Mouse (Mus musculus) spleen, adult 2 months (tissue): Measurements from ENCODE around the gene Gpi1. TPM values are rescaled to one million over a fixed set of nuclear protein-coding genes. Genes with fewer than 3 reads are reported as not detected.
"Not testable (repeated sequence)": the region's sequence is repeated elsewhere in the genome, so short reads cannot be mapped to it uniquely, and the experiment has no call there.

ENCODE experiments used
- DNase-seq, 2 experiments: peaks; one replicate each; pipeline versions ENCODE4 v3.0.0 to v3.0.0-alpha.2; 2012 to 2021; ENCODE audit warnings: low spot score in 2 of 2, low read depth in 1 of 2
- H3K27ac ChIP-seq: fragments of 200-500 bp; 2 replicates; pipeline ENCODE4 v1.5.1; 2012; ENCODE audit warnings: low read length, inconsistent platforms; ENCODE audit not compliant: insufficient read depth
- H3K27me3 ChIP-seq: fragments of 200-500 bp; 2 replicates; pipeline ENCODE4 v1.6.1; 2012; ENCODE audit warnings: mild to moderate bottlenecking, moderate library complexity, low read length, inconsistent platforms; ENCODE audit not compliant: control insufficient read depth, insufficient read depth
- H3K36me3 ChIP-seq: fragments of 200-500 bp; 2 replicates; pipeline ENCODE4 v1.6.1; 2012; ENCODE audit warnings: mild to moderate bottlenecking, low read length, inconsistent platforms; ENCODE audit not compliant: control insufficient read depth, insufficient read depth
- H3K4me1 ChIP-seq: fragments of 200-500 bp; 2 replicates; pipeline ENCODE4 v1.6.1; 2011; ENCODE audit warnings: inconsistent platforms; ENCODE audit not compliant: control insufficient read depth, insufficient read depth, insufficient read length
- H3K4me3 ChIP-seq: fragments of 200-500 bp; 2 replicates; pipeline ENCODE4 v1.5.1; 2011; ENCODE audit warnings: mild to moderate bottlenecking, inconsistent platforms; ENCODE audit not compliant: insufficient read depth, insufficient read length; ENCODE audit errors: extremely low read depth
- CTCF ChIP-seq: fragments of 200-500 bp; IDR thresholded peaks from 2 replicates; pipeline ENCODE4 v1.5.1; 2011; ENCODE audit warnings: mild to moderate bottlenecking, inconsistent platforms; ENCODE audit not compliant: insufficient read depth, insufficient read length, insufficient replicate concordance; ENCODE audit errors: extremely low read depth
- POLR2A ChIP-seq: fragments of 200-500 bp; IDR thresholded peaks from 2 replicates; pipeline ENCODE4 v1.6.1; 2011; ENCODE audit warnings: low read depth, low read length, inconsistent platforms
- WGBS: fragments of 180-500 bp; shearing (Covaris S2); methylation state at CpG from one replicate; pipeline ENCODE4 v1.1.7; 2018; 5-methylcytosine and 5-hydroxymethylcytosine counted together
- polyA plus RNA-seq: library from polyadenylated mRNA; depleted of rRNA; stranded (reverse); fragments of >200 nt; gene quantifications from 2 replicates; pipeline ENCODE4 v1.2.3, GENCODE M21; 2012

The Gpi1 gene
- polyA plus RNA-seq, 1 experiment, result 116 TPM

- no peak for DNase-seq
- no peak overlapping the region for H3K4me3 ChIP-seq
- no peaks in the 10 kb centered on the region for H3K4me1 ChIP-seq
- H3K27me3 ChIP-seq, result no peaks in the 10 kb centered on the region
- 89% methylated on average over 7 of the region's 7 CpGs for WGBS
- peaks cover 48% of the 10 kb centered on the region for H3K36me3 ChIP-seq
- no peak overlapping the region for H3K27ac ChIP-seq
- TF ChIP-seq POLR2A, result no peak
- TF ChIP-seq CTCF, result no peak
Observed at GRCm38 (mm10) chr7:34213281-34213680, 16.9 kb downstream of the Gpi1 start.

GRCm38 (mm10) chr7:34208027-34208745 lies 21.9 kb downstream of the Gpi1 start:
- no peak for DNase-seq
- 95% methylated on average over 9 of the region's 9 CpGs for WGBS
- Histone ChIP-seq H3K27ac (no peak overlapping the region), H3K4me1 (no peaks in the 10 kb centered on the region), H3K4me3 (no peak overlapping the region), H3K27me3 (no peaks in the 10 kb centered on the region), H3K36me3 (peaks cover 62% of the 10 kb centered on the region)
- TF ChIP-seq CTCF, result no peak
- TF ChIP-seq POLR2A, result no peak

- WGBS, result 91% methylated on average over 6 of the region's 6 CpGs
- no peaks in the 10 kb centered on the region for H3K4me1 ChIP-seq
- no peak for DNase-seq
- no peak overlapping the region for H3K4me3 ChIP-seq
- no peaks in the 10 kb centered on the region for H3K27me3 ChIP-seq
- no peak for TF ChIP-seq CTCF
- TF ChIP-seq POLR2A, result no peak
- H3K36me3 ChIP-seq, result peaks cover 64% of the 10 kb centered on the region
- no peak overlapping the region for H3K27ac ChIP-seq
Observed at GRCm38 (mm10) chr7:34206331-34206730, 23.8 kb downstream of the Gpi1 start.

DNA sequence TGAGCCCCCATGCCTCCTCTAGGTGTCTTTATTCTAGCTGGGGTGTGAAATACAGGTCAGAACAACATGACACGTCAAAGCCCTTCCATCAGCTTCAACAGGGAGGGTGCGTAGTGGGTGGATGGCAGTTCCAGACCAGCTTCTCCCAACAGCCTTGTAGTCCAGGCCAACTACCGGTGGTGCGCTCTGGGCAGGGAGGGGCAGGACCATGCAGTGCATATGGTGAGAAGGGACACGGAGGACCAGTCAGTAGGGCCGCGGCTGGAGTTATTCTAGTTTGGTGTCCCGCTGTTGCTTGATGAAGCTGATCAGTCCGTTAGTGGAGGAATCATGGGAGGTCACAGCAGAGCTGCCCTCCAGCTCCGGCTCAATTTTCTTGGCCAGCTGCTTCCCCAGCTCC lies 28.0 kb downstream of the Gpi1 start:
- peaks cover 40% of the 10 kb centered on the region for H3K36me3 ChIP-seq
- WGBS, result 93% methylated on average over 10 of the region's 10 CpGs

DNA sequence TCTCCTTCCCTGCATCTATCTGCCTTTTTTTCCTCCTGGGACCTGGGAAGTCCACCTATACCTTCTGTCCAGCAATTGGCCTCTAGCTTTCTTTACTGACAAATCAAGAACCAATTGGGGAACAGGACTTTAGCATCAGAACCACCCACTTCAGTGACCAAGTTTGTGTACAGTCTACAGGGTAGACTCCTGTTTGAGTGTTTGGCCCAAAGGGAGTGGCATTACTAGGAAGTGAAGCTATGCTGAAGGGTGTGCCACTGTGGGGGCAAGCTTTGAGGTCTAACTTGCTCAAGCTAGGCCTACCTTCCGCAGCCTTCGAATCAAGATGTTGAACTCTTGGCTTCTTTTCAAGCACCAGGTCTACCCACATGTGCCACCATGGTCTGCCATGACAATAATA lies 29.3 kb downstream of the Gpi1 start:
- Histone ChIP-seq H3K4me1 (no peaks in the 10 kb centered on the region), H3K36me3 (peaks cover 32% of the 10 kb centered on the region), H3K27me3 (no peaks in the 10 kb centered on the region), H3K27ac (no peak overlapping the region), H3K4me3 (no peak overlapping the region)
- TF ChIP-seq POLR2A (no peak), CTCF (no peak)
- DNase-seq, result no peak
- 98% methylated on average over 2 of the region's 2 CpGs for WGBS

More for the DNA sequence above, 28.0 kb downstream of the Gpi1 start:
- not testable (repeated sequence) for H3K27me3 ChIP-seq, H3K4me3 ChIP-seq, DNase-seq, H3K27ac ChIP-seq, H3K4me1 ChIP-seq

DNA sequence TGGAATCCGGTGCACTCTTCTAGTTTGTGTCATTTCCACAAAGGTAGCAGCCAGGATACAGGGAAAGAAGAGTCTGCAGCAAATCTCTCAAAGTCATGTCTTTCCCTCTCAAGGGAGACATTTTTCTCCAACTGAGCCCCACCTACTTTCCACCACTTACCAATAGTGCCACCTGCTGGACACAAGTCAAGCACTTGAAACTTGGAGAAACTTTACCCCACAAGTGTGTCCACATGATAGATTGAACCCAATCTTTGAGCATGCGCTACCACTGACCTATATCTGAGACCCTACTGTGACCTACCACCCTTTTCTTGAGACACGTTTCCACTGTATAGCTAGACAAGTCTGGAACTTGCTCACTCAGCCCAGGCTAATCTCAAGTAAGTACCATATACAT lies 31.8 kb downstream of the Gpi1 start:
- Histone ChIP-seq H3K4me3 (no peak overlapping the region), H3K27ac (no peak overlapping the region), H3K36me3 (peaks cover 14% of the 10 kb centered on the region), H3K27me3 (no peaks in the 10 kb centered on the region), H3K4me1 (no peaks in the 10 kb centered on the region)
- peak; percentile 38; the same call in 1 of the 2 replicates for TF ChIP-seq CTCF
- TF ChIP-seq POLR2A, result no peak
- WGBS, result 61% methylated on average over 3 of the region's 3 CpGs
- peak; percentile 53 to 61 for DNase-seq

GRCm38 (mm10) chr7:34196132-34197128 lies 33.7 kb downstream of the Gpi1 start, which contains the start of gene Pdcd2l:
TSS of gene Pdcd2l (minus strand) at chr7:34196661.
- 0 out of 2 replicates have a peak, but pooled peaks have one; percentile 49 for TF ChIP-seq POLR2A
- TF ChIP-seq CTCF, result no peak
- 2% methylated on average over 70 of the region's 70 CpGs for WGBS
- H3K36me3 ChIP-seq, result peaks cover 6% of the 10 kb centered on the region; the same call in 1 of the 2 replicates
- H3K4me1 ChIP-seq, result no peaks in the 10 kb centered on the region
- H3K4me3 ChIP-seq, result peak within 1 kb of the TSS; percentile 92
- DNase-seq, result peak; percentile 70 to 91
- H3K27me3 ChIP-seq, result no peaks in the 10 kb centered on the region
- peak within 1 kb of the TSS; percentile 81 for H3K27ac ChIP-seq
